Mouse (Mus musculus) layer of hippocampus, adult 18-20 months (tissue): Measurements from ENCODE around the gene Fam241a. TPM values are rescaled to one million over a fixed set of nuclear protein-coding genes. Genes with fewer than 3 reads are reported as not detected.

Experiments used
- DNase-seq, 2 experiments: peaks; one replicate each; pipeline ENCODE4 v3.0.0; 2022; ENCODE audit warnings: low spot score in 2 of 2
- total RNA-seq, 2 experiments: library from RNA; stranded (reverse); gene quantifications; 2 replicates each; pipeline ENCODE4 v1.2.3; 2021

Gene Fam241a
- total RNA-seq, 2 experiments from 2014 or later: 1.9 to 3.0 TPM

- peak; percentile 94 to 98 for DNase-seq
Observed at GRCm38 (mm10) chr3:127837154-127837865, 58.8 kb downstream of the Fam241a start, which contains the start of gene Ap1ar. Ap1ar (minus strand) TSS chr3:127837523.

- DNase-seq: no peak
Observed at GRCm38 (mm10) chr3:127836798-127837153, 59.3 kb downstream of the Fam241a start.

- no peak for DNase-seq
Observed at GRCm38 (mm10) chr3:127835594-127835993, 60.5 kb downstream of the Fam241a start.

GRCm38 (mm10) chr3:127834040-127834439 lies 62.1 kb downstream of the Fam241a start:
- no peak for DNase-seq

GRCm38 (mm10) chr3:127831079-127831478 lies 65.0 kb downstream of the Fam241a start:
- DNase-seq: no peak

- DNase-seq: no peak
Observed at GRCm38 (mm10) chr3:127830183-127830582, 65.9 kb downstream of the Fam241a start.

- no peak for DNase-seq
Observed at GRCm38 (mm10) chr3:127827123-127827522, 69.0 kb downstream of the Fam241a start.

GRCm38 (mm10) chr3:127826503-127826902 lies 69.6 kb downstream of the Fam241a start:
- DNase-seq: no peak

GRCm38 (mm10) chr3:127823886-127824863 lies 71.9 kb downstream of the Fam241a start:
- no peak for DNase-seq

- DNase-seq: no peak
Observed at GRCm38 (mm10) chr3:127821209-127821608, 74.9 kb downstream of the Fam241a start.

- DNase-seq: no peak
Observed at GRCm38 (mm10) chr3:127820400-127820799, 75.7 kb downstream of the Fam241a start.

Other genes with a start within 250 kb of the Fam241a start
- gene Alpk1, start 115.8 kb downstream of the Fam241a start, total RNA-seq: 1 to 10 TPM; 8.8 to 9.3 TPM
- gene Tifa, start 106.5 kb downstream of the Fam241a start, total RNA-seq: 1 to 10 TPM; 8.7 to 8.9 TPM
- 10 to 100 TPM; 81.4 to 83.4 TPM for gene Ap1ar, start 58.8 kb downstream of the Fam241a start, total RNA-seq